Mouse (Mus musculus) olfactory bulb, adult 2 months (tissue): Measurements from ENCODE around the gene Selenow.

Experiments used
- CTCF ChIP-seq: fragments of 200-500 bp; IDR thresholded peaks from 2 replicates; pipeline ENCODE4 v1.5.1; 2012; ENCODE audit warnings: low read depth, mild to moderate bottlenecking, low read length, moderate library complexity; ENCODE audit not compliant: insufficient read depth
- POLR2A ChIP-seq: fragments of 200-500 bp; IDR thresholded peaks from 2 replicates; pipeline ENCODE4 v1.6.1; 2012; ENCODE audit warnings: mild to moderate bottlenecking, low read depth, low read length, moderate library complexity; ENCODE audit not compliant: insufficient read depth

DNA sequence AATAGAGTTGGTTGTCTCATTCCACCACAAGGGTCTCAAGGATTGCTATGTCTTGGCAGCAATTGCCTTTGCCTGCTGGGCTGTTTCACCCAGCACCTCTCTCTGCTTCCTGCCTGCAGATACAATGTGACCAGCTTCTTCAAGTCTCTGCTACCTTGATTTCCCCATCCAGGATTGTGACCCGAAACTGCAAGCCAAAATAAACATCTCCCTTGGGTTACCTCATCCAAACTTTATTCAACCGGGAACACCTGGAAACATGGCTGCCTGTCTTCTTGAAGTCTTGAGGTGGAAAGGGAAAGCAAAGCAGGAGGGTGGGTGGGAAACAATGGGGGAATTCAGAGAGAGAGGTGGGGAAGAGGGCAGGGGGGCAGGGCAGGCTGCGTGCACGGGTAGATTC is 5.2 kb downstream of the Selenow start:
- TF ChIP-seq CTCF (no peak), POLR2A (no peak)
